Mouse (Mus musculus) embryo, embryonic 10 days (tissue): ENCODE measurements around the gene Chchd2.
"Not testable (repeated sequence)": the region's sequence is repeated elsewhere in the genome, so short reads cannot be mapped to it uniquely, and the experiment has no call there.

Experiments used
- DNase-seq: peaks from one replicate; pipeline ENCODE4 v3.0.0-alpha.2; 2015; ENCODE audit warnings: low spot score

The Chchd2 gene

DNA sequence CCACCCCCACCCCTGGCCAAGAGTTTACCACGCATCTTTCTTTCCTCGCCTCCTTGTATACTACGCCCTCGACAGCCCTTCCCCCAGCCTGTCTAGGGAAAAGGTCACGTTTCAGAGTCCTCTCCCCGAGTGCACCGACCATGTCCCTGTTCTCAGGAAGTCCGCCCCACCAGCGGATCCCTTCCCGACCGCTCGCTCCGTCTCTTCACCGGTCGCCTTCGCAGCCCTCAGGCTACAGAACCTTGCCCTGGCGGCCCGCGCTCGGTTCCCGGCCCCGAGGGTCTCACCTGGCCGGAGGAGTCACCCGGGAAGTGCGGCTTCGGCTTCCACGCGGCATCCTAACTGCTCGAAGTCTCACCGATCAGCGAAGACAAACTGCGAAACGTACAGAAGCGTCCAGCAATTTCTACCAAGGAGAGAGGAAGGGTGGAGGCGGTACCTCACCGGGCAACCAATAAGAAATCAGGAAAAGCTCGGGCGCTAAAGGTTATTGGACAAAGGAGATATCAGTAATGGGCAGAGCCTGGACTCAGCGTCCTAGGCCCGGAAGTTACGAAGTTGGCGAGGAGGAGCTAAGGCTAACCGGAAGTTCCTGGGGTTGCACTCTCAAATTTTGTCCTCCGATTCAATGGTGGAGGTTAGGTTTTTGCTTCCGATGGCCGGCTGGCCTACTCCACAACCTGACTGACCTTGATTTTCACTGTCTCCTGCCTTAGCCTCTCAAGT, at the start of gene Chchd2:
TSS of gene Chchd2 (minus strand) at position 560 of the 726 bp plus-strand sequence.
- peak; percentile 98 for DNase-seq

DNA sequence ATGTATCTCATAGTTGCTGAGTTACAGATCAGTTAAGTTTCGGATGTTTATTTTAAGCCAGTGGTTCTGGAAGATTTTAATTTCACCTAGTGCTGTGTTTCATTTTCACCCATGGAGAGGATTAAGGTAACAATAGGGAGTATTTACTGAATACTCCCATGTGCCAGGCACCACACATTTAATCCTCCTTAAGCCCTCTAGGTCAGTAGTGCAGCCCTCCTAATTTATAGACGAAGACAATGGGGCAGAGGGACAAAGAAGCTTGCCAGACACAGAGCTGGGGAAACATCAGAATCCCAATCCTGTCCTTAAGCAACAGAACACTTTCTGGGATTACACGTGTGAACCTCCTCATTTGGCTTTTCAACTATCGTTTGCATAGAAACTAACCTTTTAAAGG, 49.7 kb upstream of the Chchd2 start:
- DNase-seq = no peak

DNA sequence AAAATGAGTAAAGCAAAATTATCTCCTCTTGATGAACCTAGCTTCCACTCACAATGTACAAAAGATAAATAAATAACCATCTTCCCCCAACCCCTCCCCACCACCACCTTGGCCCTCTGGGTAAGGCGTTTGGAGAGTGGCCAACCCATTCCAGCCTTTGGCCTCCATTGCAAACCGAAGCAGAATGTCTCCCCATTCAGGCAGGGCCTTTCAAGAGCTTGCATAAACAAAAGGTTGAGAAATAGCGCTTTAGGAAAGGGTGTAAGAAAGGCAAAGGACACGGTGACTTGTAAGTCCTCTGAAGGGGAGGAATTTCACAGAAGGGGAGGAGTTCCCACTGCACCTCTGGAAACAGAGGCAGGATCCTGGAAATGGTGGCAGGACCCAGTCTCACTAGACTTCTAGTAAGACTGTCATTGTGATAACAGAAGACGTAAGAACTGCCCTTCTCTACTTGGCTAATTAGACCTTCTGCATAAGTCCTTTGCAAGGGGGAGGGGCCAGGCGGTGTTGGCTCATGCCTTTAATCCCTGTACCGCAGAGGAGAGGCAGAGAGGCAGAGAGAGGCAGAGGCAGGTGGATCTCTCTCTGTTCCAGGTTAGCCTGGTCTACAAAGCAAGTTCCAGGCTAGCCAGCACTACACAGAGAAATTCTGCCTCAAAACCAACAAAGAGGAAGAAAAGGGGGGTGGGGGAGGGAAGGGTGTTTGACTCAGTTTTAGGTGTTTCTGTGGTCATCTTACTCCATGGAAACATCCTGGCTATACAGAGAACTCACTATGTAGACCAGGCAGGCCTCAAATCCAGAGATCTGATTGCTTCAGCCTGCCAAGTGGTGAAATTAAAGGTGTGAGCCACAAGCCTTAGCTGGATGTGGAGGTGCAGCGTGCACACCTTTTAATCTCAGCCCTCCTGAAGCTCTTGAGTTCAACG, 42.9 kb upstream of the Chchd2 start:
- DNase-seq = no peak

DNA sequence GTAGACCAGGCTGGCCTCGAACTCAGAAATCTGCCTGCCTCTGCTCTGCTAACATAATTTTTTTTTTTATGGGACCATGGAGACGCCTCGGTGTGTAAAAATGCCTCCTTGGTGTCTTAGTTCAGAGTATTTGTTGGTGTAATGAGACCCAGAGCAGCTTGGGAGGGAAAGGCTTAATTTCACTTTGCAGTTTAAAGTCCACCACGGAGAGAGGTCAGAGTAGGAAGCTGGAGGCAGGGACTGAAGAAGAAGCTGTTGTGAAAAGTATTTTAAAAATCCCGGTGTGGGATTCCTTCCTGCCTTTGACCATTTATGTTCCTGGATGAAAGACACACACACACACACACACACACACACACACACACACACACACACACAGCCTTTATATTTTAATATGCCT, 38.7 kb upstream of the Chchd2 start:
- DNase-seq = no peak

DNA sequence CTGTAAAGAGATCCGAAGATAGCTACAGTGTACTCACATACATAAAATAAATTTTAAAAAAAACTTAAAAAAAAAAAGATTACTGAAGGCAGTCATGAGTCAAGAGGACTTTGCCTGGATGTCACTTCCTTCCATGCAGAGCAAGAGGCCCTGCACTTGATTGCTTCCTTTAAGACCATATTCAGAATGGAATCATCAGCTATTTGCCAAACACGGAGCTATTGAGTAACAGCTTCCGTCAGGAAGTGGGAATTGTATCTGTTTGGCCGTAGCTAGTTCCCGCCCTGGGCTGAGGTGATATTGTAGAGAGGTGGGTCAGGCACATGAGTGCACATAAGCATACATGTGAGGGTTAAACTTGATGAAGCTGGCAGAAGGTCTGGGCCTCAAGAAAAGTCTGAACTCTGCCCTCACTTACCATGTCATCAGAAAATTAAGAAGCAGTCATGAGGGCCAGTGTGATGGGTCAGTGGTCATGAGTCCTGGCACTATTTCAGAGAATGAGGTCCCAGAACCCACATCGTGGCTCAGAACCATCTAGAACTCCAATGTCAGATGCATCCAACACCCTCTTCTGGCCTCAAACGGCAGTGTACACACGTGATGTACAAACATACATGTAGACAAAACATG, 37.7 kb upstream of the Chchd2 start:
- no peak for DNase-seq

DNA sequence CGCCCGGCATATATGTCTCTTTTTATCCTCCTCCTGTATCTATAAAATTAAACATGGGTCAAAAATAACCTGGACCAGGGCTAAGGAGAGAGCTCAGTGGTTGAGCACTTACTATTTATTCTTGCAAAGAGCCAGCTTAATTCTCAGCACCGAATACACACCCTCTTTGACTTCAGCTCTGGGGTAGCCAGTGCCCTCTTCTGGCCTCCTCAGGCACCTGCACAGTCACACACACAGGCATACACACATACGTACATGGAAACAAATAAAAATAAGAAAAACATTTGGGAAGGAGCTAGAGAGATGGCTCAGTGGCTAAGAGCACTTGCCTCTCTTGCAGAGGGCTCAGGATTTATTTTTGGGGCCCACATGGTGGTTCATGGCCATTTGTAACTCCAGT, 34.7 kb upstream of the Chchd2 start:
- DNase-seq = no peak

DNA sequence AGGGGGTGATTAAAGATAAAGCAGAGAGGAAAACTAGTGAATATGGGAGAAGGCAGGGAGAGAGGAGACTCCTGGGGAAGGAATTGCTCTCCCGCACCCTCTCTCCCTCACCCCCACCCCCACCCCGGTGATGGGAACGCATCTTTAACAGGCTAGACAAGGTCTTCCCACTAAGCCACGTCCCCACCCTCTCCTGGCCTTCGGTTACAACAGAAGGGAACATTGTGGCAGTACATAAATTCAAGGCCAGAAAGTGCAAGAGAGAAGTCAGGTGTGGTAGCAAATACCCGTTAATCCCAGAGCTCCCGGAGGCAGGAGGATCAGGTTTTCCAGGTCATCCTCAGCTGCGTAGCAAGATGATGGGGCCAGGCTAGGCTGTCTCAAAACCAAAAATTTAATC, 32.0 kb upstream of the Chchd2 start:
- DNase-seq = no peak

DNA sequence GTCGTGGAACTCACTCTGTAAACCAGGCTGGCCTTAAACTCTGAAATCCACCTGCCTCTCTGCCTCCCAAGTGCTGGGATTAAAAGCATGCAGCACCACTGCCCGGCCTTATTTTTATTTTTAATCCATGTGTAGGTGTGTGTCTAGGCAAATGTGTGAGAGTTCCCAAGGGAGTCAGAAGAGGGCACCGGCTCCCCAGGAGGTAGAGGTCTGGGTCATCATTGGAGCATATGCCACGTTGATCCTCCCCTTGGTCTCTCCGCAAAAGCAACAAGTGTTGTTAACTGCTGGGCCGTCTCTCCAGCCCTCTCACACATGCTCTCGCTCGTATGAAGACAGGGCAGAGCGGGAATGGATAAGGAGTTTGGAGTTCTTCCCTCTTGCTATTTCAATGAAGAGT, 31.5 kb upstream of the Chchd2 start:
- DNase-seq = no peak

DNA sequence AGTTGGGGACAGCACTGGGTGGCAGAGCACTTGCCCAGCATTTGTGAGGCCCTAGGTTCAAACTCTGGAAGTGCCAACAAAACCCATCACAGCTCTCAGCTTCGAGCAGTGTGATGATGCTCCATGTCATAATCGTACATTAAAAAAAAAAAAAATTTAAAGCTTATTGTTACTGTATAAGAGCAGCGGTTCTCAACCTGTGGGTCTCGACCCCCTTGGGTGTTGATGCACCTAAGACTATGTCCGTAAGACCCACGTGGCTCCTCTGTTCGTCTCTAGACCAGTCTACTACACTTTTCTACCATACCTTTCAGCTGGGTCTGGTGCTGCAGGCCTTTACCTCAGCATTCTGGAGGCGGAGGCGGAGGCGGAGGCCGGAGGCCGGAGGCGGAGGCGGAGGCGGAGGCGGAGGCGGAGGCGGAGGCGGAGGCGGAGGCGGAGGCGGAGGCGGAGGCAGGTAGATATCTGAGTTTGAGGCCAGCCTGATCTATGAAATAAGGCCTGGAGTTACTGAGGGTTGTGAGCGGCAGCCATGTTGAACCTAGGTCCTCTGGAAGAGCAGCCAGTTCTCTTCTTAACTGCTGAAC, 30.9 kb upstream of the Chchd2 start:
- no peak for DNase-seq

DNA sequence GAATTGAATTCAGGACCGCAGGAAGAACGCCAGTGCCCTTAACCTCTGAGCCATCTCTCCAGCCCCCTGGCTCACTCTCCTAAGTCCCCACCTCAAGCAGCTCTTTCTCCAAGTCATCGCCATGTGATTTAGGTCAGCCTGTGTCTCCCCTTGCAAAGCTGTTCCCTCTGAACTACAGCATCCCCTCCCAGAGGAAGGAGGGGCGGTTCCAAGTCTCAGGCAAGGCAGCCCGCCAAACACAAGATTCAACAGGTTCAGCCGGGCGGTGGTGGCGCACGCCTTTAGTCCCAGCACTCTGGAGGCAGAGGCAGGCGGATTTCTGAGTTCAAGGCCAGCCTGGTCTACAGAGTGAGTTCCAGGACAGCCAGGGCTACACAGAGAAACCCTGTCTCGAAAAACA, 28.2 kb upstream of the Chchd2 start:
- DNase-seq = not testable (repeated sequence)

DNA sequence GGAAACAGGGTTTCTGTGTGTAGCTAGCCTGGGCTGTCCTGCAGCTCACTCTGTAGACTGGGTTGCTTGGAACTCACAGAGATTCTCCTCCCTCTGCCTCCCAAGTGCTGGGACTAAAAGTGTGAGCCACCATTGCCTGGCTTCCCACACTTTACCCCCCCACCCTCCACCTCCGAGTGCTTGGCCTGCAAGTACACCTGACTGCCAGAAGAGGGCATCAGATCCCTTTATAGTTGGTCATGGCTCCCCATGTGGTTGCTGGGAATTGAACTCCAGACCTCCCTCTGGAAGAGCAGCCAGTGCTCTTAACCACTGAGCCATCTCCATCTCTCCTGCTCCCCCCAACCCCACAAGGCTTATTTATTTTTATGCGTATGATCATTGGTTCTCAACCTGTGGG, 26.8 kb upstream of the Chchd2 start:
- DNase-seq = peak; percentile 43

DNA sequence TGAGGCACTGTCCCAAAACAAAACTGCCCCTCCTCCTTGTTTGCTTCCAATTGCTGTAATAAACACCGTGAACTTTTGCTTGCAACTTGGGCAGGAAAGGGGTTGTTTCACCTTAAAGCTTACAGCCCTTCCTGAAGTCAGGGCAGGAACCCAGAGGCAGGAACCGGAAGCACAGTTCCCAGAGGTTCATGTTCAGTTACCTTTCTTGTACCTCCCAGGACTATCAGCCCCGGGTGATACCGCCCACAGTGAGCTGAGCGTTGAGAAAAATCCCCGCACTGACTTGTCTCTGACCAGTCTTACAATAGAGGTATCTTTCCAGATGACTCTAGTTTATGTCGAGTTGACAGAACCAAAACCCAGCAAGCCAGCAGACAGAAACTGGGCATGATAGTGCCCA, 22.3 kb upstream of the Chchd2 start:
- DNase-seq = no peak

DNA sequence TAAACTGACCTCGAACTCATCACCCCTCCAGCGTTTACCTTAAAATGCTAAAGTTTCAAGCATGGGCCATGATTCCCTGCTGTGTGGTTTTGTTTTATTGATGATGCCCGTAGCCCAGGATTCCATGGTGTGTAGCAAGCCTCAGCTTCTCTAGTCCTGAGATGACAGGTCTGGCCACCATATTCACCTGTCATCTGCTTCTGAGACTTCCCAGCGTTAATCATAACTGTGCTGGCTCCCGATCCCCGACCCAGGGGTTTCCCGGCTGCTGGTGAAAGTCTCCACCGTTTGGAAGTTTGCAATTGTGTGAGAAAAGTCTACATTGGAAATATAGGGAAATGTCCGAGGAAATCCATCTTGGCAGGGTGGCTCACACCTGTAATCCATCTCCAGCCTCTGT, 21.9 kb upstream of the Chchd2 start:
- no peak for DNase-seq

DNA sequence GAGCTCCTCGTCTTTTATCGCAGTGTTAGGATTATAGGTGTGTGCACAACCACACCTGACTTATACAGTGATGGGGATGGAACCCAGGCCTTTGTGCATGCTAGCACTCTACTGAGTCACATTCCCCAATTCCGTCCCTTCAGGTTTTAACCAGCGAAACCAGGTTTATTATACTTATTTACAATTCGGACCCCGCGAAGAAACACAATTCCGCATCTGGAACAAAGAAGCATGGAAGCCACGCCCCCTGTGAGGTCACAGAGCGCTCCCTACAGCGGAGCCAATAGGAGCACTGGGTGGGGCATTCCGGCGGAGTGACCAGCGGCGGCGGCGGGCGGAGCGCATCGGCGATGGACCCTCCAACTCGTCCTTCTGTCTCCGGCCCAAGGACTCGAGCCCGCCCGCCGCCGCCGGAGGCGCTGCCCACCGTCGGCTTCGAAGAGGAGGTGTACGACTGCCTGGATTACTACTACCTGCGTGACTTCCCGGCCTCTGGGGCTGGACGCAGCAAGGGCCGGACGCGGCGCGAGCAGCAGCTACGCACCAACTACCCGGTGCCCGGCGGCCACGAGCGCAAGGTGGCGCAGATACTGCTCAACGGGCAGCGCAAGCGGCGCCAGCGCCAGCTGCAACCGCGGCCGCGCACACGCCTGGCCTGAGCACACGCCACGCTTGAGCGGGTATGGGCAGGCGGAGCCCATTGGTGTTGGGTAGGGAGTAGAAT, 21.1 kb upstream of the Chchd2 start, which contains the start of gene Nupr1l:
TSS of gene Nupr1l (plus strand) at position 299 of the 724 bp plus-strand sequence.
- peak; percentile 99 for DNase-seq

DNA sequence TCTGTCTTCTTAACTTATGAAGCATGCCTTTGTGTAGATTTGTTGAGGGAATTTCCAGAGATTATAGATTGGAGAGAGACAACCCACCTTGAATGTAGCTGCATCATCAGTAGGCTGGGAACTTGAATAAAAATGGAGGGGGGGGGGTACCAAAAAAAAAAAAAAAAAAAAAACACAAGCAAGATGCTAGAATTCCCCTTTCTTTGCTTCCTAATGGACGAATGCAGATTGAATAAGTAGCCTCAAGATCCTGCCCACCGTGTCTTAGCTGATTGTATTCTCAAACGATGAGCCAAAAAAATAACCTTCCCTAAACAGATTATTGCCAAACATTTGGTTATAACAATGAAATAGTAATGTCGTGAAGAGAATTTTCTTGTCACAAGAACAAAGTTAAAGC, 20.5 kb upstream of the Chchd2 start:
- DNase-seq = no peak

DNA sequence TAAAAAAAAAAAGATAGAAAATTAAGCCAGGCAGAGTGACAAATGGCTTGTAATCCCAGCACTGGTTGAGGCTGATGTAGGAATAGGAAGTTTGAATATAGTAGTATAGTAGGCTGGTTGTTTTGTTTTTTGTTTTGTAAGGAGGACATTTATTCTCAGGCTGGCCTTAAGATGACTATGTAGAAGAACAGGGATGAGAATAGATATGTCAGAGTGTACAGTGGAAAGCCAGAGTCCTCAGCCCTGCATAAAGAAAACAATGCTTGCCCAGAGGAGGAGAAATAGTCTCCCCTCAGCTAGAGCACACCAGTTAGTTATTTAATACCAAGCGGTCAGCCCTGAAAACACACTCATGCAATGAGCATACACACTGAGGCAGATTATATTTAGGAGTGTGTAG, 11.2 kb upstream of the Chchd2 start, which contains the start of gene Phkg1:
TSS of gene Phkg1 (minus strand) at position 101 of the 400 bp plus-strand sequence.
- DNase-seq = no peak

DNA sequence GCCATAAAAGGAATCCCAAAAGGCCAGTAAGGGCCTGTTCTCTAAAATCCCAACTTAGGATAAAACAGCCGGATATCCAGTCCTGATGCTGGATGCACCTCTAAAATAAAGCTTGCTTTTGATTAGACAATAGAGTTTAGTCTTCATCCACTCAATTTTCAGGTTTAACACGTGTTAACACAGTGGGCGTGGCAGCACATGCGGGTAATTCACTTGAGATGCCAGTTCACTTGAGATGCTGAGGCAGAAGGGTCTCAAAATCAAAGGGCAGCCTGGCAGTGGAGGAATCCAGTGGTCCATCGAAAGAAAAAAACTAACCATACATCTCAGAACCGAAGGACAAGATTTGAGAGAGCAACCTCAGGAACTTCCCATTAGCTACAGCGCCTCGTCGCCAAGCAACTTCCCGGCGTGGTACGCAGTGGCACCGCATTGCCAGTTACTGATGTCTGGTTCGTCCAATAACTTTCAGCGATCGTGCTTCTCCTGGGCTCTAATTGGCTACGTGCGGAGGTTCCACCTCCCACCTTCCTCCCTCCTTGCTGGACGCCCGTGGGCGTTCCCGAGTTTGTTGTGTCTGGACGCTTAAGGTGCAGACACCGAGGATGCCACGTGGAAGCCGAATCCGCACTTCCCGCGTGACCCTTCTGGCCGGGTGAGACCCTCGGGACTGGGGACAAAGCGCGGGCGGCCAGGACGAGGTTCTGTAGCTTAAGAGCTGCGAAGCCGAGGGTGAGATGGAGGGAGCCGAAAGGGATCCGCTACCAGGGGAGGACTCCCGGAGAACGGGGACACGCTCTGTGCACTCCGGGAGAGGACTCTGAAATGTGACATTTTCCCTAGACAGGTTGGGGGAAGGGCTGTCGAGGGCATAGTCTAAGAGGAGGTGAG, 8.2 kb upstream of the Chchd2 start, which contains the start of gene Zbed5:
TSS of gene Zbed5 (plus strand) at position 526 of the 891 bp plus-strand sequence.
- peak; percentile 98 for DNase-seq

DNA sequence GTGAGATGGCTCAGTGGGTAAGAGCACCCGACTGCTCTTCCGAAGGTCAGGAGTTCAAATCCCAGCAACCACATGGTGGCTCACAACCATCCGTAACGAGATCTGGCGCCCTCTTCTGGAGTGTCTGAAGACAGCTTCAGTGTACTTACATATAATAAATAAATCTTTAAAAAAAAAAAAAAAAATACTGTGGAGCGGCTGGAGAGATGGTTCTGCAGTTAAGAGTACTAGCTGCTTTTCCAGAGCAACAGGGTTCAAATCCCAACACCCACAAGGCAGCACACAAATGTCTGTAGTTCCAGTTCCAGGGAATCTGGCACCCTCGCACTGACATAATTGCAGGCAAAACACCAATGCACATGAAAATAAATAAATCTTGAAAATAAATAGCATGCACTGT, 3.1 kb upstream of the Chchd2 start:
- not testable (repeated sequence) for DNase-seq

DNA sequence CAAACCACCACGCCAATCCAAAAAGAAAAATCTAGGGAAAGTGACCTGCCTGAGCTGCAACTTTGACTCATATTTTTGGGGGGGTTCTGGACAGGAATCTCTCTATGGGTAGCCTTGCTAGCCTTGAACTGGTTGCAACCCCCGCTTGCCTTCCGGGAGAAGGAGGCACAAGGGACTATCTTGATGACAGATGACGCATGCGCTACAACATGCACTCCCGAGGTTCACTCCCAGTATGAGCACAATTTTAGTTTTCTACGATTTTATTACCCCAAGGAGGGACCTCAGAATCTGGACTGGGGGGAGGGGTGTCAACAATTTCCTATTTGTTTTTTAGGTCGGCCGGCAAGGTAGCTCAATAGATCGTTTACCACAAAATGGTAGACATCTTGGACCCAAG, 999 bp downstream of the Chchd2 start:
- DNase-seq = no peak

DNA sequence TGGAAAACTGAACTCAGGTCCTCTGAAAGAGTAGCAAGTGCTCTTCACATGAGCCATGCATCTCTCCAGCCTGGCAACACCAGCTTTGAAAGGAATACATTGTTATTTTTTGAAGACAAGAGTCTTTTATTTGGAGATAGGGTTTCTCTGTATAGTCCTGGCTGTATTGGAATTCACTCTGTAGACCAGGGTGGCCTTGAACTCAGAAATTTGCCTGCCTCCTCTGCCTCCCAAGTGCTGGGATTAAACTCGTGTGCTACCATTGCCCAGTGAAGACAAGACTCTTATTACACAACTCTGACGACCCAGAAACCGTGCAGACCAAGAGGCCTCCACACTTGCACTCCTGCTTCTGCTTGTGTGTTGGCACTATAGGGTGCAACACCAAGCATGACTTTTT, 7.4 kb downstream of the Chchd2 start:
- no peak for DNase-seq
